Mouse (Mus musculus): ENCODE measurements around the gene Mtx1. TPM values are rescaled to one million over a fixed set of nuclear protein-coding genes. Genes with fewer than 3 reads are reported as not detected.

Gene Mtx1
- total and polyA plus RNA-seq, 2 experiments from 2014 or later, result 108 to 176 TPM

- Histone ChIP-seq H3K4me3 (ENCODE audit: low read depth, low read length) (peak overlapping the region; percentile 70), H3K27ac (ENCODE audit: low read depth, low read length) (peak overlapping the region; percentile 97), H3K9ac (replicated peaks; ENCODE audit: low read length, poor library complexity, severe bottlenecking) (peak overlapping the region; percentile 93), H3K4me2 (ENCODE audit: low read depth, low read length, poor library complexity, severe bottlenecking) (peak overlapping the region; percentile 92), H3K27me3 (ENCODE audit: insufficient read depth, low read length) (no peaks in the 10 kb centered on the region), H3K4me1 (ENCODE audit: insufficient read depth, low read length) (peaks cover 12% of the 10 kb centered on the region; the same call in 1 of the 2 replicates), H3K9me3 (ENCODE audit: low read length) (no peaks in the 10 kb centered on the region), H3K36me3 (ENCODE audit: insufficient read depth, low read length) (peaks cover 29% of the 10 kb centered on the region)
- DNase-seq (ENCODE audit: low spot score) (peak; percentile 93), ATAC-seq (ENCODE audit: low FRiP score) (peak; percentile 49)
- no peak for TF ChIP-seq CTCF (IDR thresholded peaks at IDR 0.05)
- 3% methylated on average over 19 of the region's 26 CpGs for WGBS
These were observed 18.2 kb upstream of the Mtx1 start for GRCm38 (mm10) chr3:89244982-89245687.

- Histone ChIP-seq H3K27me3 (ENCODE audit: insufficient read depth, low read length) (no peaks in the 10 kb centered on the region), H3K36me3 (ENCODE audit: insufficient read depth, low read length) (peaks cover 35% of the 10 kb centered on the region), H3K9me3 (ENCODE audit: low read length) (no peaks in the 10 kb centered on the region), H3K27ac (ENCODE audit: low read depth, low read length) (peak overlapping the region; percentile 97), H3K4me1 (ENCODE audit: insufficient read depth, low read length) (peaks cover 12% of the 10 kb centered on the region; the same call in 1 of the 2 replicates), H3K9ac (replicated peaks; ENCODE audit: low read length, poor library complexity, severe bottlenecking) (peak overlapping the region; percentile 93), H3K4me3 (ENCODE audit: low read depth, low read length) (peak overlapping the region; percentile 70), H3K4me2 (ENCODE audit: low read depth, low read length, poor library complexity, severe bottlenecking) (peak overlapping the region; percentile 92)
- ATAC-seq (ENCODE audit: low FRiP score), result peak; percentile 31
- TF ChIP-seq CTCF (IDR thresholded peaks at IDR 0.05), result peak; percentile 61
- 9% methylated on average over 25 of the region's 25 CpGs for whole genome bisulfite sequencing
- peak; percentile 65 for DNase-seq (ENCODE audit: low spot score)
These were observed 17.5 kb upstream of the Mtx1 start for GRCm38 (mm10) chr3:89244158-89244981.

- peak; percentile 61 for TF ChIP-seq CTCF (IDR thresholded peaks at IDR 0.05)
- ATAC-seq (ENCODE audit: low FRiP score) (no peak), DNase-seq (ENCODE audit: low spot score) (peak; percentile 62)
- Histone ChIP-seq H3K9ac (replicated peaks; ENCODE audit: low read length, poor library complexity, severe bottlenecking) (peak overlapping the region; percentile 93), H3K4me2 (ENCODE audit: low read depth, low read length, poor library complexity, severe bottlenecking) (peak overlapping the region; percentile 92), H3K4me1 (ENCODE audit: insufficient read depth, low read length) (peaks cover 12% of the 10 kb centered on the region; the same call in 1 of the 2 replicates), H3K4me3 (ENCODE audit: low read depth, low read length) (peak overlapping the region; percentile 70), H3K36me3 (ENCODE audit: insufficient read depth, low read length) (peaks cover 42% of the 10 kb centered on the region), H3K27me3 (ENCODE audit: insufficient read depth, low read length) (no peaks in the 10 kb centered on the region), H3K27ac (ENCODE audit: low read depth, low read length) (peak overlapping the region; percentile 97), H3K9me3 (ENCODE audit: low read length) (no peaks in the 10 kb centered on the region)
- WGBS, result 10% methylated on average over 14 of the region's 14 CpGs
These were observed 16.7 kb upstream of the Mtx1 start for GRCm38 (mm10) chr3:89243609-89244008.

DNA sequence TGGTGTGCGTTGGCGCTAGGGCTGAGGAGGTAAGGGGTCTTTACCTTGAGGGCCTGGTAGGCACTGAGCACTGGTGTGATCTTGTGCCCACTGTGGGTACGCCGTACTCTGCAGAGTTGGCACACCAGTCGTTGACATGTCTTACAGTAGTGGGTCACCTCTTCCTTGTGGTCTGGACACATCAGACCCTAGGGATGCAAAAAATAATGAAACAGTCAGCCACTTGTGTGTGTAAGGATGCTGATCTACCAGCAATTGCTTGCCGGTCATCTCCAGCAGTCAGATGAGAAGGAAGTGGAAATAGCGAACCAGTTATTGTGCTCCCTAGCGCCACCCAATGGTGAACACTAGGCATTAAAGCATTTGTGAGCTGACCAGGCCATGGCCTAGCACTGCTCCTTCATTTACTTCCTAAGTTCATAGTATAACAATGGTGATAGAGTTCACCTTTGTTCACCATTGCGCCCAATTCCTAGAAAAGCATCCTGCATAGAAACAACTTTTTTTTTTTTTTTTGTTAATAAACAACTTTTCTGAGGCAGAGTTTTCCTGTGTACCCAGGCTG lies 15.5 kb upstream of the Mtx1 start:
- WGBS, result 68% methylated on average over 9 of the region's 9 CpGs
- Histone ChIP-seq H3K9ac (replicated peaks; ENCODE audit: low read length, poor library complexity, severe bottlenecking) (no peak overlapping the region), H3K4me1 (ENCODE audit: insufficient read depth, low read length) (peaks cover 10% of the 10 kb centered on the region; the same call in 1 of the 2 replicates), H3K9me3 (ENCODE audit: low read length) (no peaks in the 10 kb centered on the region), H3K4me3 (ENCODE audit: low read depth, low read length) (no peak overlapping the region), H3K36me3 (ENCODE audit: insufficient read depth, low read length) (peaks cover 48% of the 10 kb centered on the region), H3K4me2 (ENCODE audit: low read depth, low read length, poor library complexity, severe bottlenecking) (no peak overlapping the region), H3K27me3 (ENCODE audit: insufficient read depth, low read length) (no peaks in the 10 kb centered on the region), H3K27ac (ENCODE audit: low read depth, low read length) (0 out of 2 replicates have a peak overlapping the region, but pooled peaks have one; percentile 26)
- peak; percentile 83 for TF ChIP-seq CTCF (IDR thresholded peaks at IDR 0.05)
- ATAC-seq (ENCODE audit: low FRiP score) (no peak), DNase-seq (ENCODE audit: low spot score) (peak; percentile 73)

DNA sequence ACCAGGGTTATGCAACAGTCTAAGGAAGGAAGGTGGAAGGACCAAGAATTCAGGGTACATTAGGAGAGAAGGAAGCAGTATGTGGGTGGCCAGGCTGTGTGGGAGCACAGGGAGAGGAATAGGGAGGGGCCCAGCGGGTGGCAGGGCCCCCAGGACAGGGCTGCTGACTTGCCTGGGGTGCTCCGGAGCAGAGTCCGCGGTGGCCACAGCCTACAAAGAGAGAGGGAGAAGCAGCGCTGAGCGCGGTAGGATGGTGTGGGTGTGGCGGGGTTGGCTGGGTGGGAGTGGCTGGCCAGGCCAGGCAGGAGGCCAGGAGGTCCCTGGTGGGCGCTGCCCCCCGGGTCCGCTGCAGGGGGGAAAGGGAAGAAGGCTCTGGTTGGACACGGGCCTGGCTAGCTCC lies 11.6 kb upstream of the Mtx1 start:
- Histone ChIP-seq H3K36me3 (ENCODE audit: insufficient read depth, low read length) (peaks cover 84% of the 10 kb centered on the region), H3K4me1 (ENCODE audit: insufficient read depth, low read length) (no peaks in the 10 kb centered on the region), H3K4me3 (ENCODE audit: low read depth, low read length) (no peak overlapping the region), H3K9me3 (ENCODE audit: low read length) (no peaks in the 10 kb centered on the region), H3K4me2 (ENCODE audit: low read depth, low read length, poor library complexity, severe bottlenecking) (no peak overlapping the region), H3K27me3 (ENCODE audit: insufficient read depth, low read length) (no peaks in the 10 kb centered on the region), H3K9ac (replicated peaks; ENCODE audit: low read length, poor library complexity, severe bottlenecking) (no peak overlapping the region), H3K27ac (ENCODE audit: low read depth, low read length) (no peak overlapping the region)
- no peak for TF ChIP-seq CTCF (IDR thresholded peaks at IDR 0.05)
- DNase-seq (ENCODE audit: low spot score) (no peak), ATAC-seq (ENCODE audit: low FRiP score) (no peak)
- 65% methylated on average over 10 of the region's 12 CpGs for WGBS
